Mouse (Mus musculus) naive thymus-derived CD4-positive, alpha-beta T cell, adult 2 months (primary cell): ENCODE measurements at regions not wholly inside any gene's neighbourhood (a gene's known extent, or its start where the extent isn't known, plus 50 kb on each side); places are given as distances from the start of the nearest gene placed in this dataset.
"Not testable (repeated sequence)": the region's sequence is repeated elsewhere in the genome, so short reads cannot be mapped to it uniquely, and the experiment has no call there.

Experiments
- DNase-seq: peaks from one replicate; pipeline ENCODE4 v3.0.0-alpha.2; 2011; ENCODE audit warnings: low read depth

DNA sequence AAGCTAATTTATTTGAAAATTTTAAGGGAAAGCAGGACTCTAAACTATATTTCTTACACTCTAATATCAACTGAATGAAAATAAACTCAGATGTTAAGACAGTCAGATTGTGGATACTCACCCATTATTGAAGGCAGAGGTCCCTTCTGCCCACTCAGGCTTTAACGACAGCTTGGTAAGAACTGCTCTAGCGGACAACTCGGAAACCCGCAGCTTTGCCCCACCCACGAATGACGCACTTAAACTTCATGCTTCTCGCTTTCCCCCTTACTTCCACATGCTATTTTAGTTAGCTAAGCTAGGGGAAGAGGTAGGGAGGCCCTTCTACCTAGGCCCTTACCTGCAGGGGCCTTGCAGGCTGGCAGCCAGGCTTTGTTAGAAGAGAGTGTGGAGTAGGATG lies 50.8 kb upstream of the Elmo1 start:
- no peak for DNase-seq

DNA sequence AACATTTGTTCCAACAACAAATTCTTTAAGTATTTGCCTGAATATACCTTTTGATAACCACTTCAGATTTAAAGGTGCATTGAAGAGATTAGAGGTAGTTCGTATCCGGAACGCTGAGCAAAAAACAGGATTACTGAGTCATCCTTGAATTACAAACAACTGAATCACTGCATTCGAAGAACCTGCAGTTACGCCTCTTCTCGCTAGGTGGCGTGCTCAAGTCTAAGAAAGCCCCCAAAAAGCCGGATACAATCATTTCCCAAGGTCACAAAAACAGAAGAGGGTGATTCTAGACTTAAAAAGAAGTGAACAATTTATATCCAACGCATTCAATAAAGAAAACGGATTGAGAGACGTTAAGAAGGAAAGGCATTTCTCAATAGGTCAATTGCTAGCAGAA lies 51.9 kb upstream of the Elmo1 start:
- DNase-seq: peak; percentile 72

DNA sequence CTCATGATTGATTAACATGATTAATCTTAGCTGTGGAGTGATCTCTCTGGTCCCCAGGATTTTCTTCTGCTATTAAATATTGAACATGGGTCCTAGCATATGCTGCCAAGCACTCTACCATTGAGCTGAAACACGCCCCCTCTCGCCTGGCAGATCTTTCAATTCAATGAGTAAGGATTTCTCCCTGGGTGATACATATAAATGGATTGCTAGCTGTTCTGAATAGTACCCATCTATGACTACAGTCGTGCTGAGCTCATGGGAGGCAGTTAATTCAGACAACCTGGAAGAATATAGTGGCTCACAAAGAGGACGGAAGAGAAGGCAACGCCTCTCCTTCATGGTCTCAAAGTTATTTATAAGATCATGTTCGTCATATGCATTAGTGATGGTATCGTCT lies 53.0 kb upstream of the Elmo1 start:
- DNase-seq: no peak

DNA sequence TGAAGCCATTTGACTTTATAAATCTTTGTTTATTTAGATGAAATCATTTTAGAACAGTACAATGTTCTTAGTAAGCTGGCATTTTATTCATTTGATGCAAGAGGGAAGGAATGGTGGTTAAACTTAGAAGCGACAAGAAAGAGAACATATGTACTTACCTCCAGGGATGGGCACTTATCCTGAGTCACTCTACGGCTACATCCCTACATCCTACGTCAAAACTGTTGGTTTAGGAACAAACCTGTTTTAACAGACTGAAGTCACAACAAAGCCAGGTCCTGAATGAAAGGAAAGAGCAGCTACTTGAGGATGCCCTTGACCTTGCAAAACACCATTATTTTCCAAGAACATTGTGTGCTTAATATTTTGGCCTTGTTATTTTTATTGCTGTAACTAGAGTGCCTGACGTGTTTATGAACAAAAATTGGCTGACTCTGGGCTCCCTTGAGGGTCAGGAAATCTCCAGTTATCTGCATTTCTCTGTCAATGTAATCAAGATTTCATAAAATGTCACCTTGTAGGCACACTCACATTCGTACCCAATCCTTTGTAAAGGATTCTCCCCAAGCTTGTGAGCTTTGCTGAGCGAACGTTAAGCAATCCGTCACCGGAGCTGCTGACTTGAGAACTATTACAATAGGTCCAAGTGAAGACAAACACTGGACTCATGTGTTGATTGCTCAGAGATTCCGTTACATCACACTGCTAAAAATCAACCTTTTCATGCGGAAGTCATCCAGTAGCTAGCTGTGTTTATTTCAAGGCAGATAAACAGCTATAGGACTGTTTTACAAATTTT lies 56.3 kb upstream of the Elmo1 start:
- DNase-seq: no peak

DNA sequence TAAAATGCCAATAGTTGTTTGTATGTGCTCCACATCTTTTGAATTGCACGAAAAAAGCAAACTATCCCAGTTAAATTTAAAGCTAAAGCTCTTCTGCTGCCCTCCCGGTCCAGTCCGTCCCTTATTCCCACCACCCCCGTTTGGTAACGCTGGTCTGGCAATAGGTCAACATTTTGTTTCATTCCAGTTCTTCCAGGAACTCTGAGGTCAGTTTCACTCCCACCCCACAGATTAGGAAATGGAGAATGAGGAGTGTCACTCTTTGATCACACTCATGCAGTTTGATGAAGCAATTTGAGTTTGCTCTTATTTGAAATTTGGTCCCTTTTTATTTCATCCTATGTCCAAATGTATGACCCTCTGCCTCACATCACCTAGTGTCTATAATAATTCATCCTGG lies 58.7 kb upstream of the Elmo1 start:
- DNase-seq: no peak

DNA sequence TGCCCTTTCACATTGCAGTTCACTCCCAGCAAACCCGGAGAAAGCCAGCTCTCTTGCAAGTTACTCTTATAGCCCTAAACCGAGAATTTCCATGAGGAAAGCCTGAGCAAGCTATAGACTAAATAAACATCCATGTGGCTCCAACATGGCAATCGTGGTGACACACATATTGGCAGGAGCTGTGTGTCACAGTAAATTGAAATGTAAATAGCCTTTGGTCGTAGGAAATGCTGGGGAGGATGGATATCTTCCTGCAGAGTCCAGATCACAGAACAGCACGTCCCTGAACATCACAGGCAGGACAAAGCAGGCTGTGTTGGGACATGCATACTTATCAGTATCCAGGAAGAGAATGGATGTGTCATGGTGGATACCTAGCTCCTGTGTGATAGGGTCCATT lies 59.3 kb upstream of the Elmo1 start:
- DNase-seq: no peak

DNA sequence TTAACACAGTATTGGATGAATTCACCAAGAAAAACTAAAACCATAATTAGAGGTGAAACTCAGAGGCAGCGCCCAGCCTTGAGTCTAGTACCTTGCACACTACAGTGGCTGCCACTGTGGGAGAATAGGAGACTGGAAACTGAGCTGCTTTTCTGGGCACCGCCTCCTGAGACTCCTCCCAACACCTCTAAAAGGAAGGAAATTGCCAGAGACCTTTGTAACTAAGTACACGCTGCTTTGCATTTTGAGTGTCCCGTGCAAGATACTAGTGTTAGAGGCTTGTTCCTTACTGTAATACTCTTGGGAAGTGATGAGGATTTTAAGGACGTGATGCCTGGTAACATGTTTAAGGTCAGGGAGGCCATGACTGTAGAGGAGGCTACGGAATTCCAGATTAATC lies 63.8 kb upstream of the Elmo1 start:
- no peak for DNase-seq

DNA sequence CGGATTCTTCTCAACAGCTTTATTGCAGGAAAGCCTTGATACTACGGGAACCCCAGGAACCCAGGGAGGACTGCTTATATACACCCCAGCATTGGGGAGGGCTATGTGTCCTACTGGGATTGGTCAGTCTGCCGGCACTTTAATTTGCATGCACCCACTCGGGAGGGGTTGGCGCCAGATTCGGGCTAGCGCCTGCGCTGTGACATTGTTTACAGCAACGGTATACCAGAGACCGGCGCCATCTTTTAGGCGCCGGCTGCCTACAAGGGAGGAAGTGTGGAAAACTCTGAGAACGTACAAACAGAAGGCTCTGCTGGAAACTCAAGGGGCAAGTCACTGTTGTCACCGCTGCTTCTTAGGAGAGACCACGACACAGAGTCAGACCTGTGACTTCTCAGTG lies 73.9 kb upstream of the Elmo1 start:
- DNase-seq: not testable (repeated sequence)

DNA sequence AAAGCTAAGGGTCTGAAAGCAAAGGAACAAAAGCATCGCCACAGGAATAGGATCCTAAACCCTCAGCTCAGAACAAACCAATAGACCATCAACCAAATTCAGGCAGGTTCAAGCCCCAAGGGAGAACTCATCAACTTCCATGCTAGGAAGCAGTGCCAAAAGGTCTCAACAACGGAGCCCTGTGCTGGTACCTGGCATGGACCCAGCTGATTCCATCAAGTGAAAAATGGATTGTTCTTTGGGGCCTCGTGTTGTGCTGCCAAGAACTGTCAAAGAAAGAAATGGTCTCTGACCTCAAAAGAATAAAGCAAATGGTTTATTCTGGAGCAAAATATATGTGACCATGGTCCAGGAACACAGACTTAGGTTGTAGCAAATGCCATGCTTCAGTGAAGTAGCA lies 77.8 kb upstream of the Elmo1 start:
- no peak for DNase-seq

DNA sequence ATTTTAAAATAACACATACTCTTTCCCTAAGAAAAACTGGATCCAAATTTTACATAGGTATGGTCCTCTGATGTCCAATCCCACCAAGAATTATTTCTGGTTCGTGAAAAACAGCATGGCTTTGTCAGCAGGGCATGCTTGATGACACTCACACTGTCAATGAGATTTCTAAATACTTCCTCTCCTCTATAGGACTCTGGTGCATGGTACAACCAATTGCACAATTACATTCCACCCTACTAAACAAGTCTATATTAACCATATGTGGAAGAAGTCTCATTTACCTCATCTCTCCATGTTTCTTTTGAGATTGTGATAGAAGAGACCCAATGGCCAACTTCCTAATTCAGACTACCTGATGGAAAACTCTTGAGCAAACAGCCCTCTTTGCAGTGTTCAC lies 81.2 kb upstream of the Elmo1 start:
- DNase-seq: no peak

DNA sequence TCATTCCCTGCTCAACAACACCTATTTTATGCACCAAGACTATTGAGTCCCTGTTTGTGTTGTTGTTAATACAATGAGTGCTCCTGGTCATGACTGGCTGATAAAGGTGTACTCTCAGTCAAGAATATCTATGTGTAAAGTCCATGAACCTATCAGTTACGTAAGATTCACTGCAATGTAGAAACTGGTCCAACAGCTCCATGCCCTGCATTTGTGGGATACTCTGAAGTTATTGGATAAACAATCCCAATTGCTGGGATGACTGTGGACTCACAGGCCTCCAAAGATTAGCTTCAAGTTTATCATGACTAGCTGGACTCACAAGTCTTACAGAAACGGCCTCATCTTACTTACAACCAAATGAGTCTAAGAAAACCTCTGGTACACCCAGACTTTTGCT lies 82.8 kb upstream of the Elmo1 start:
- no peak for DNase-seq

DNA sequence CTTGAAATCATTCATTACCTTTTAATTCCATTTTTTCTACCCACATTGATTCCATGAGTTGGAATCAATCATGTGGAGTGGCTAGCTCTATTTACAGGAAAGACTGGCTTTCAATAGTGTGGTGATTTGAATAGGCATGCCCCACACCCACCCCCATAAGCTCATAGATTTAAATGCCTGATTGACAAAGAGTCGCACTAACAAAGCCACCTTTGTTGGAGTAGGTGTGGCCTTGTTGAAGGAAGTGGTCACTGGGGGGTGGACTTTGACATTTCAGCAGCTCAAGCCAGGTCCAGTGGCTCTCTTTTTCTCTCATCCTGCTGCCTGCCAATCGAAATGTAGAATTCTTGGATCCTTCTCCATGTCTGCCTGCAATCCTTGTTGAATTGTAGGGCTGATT lies 92.8 kb upstream of the Elmo1 start:
- DNase-seq: no peak

DNA sequence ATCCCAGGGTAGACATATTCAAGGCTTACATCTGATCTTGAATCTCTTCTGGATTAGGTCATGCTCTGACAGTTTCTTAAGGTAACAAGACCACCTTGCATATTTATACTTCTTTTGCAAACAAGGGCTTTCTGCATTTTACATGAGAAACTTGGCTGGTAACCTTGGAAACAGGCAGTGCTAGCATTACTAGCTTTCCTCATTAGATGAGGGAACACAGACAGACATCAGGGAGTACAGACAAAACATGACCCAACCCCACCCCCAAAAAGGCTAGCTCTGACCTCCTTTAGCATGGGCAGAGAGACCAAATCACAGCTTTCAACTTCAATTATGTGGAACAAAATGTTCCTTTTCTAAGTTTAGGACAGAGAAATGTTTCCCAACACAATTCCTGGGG lies 114.8 kb upstream of the Elmo1 start:
- no peak for DNase-seq

DNA sequence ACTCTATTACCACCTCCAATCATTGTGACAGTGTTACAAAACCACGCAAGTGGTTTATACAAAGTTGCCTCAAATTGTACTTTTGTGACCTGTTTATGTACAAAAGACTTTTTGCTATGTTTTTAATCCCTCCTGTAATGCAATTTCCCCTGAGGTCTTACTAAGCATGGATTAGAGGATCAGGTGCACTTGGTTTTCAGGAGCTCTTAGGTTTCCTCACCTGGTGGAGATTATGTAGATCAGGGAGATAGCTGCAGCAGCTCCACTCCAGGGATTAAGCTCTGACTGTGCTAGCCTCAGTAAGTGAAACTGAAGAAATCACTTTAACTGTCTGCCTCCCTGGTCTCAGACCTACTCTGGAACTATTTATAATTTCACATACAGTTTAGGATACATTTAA lies 123.8 kb upstream of the Elmo1 start:
- no peak for DNase-seq

DNA sequence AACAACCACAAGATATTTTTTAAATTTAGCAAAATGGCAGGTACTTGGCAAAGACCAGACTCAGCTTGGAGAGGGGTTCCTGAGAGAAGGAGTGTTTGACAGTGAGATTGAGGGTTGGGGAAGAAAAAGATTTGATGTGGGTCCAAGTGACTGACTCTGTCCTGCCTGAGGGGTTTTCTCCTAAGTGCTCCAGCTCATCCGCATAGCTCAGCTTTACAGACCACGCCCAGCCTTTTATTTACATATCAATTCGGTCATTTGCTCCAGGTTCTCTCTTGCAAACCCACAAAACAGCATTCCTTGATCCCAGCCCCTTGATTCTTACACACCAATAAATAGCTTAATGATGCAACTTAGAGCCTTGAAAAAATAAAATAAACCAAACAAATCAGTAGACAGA lies 127.4 kb upstream of the Elmo1 start:
- DNase-seq: no peak

DNA sequence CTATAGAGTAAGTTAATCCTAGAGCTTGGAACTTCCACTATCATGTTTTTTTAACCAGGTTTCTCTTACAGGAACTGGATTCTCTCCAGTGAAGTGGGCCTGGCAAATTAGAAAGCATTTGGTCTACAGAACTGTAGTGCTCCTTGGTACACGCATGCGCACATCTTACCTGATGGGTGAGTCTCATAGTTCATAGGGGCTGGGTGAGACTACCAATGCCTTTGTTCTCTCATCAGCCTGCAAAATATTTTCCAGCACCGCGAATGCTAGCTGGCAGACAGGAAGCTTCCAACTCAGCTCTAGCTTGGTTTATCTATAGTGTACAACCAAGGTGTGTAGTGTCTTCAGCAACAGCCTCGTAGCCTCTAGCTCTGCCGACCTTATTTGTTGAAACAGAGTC lies 104.7 kb upstream of the Gpr141 start:
- DNase-seq: peak; percentile 71

DNA sequence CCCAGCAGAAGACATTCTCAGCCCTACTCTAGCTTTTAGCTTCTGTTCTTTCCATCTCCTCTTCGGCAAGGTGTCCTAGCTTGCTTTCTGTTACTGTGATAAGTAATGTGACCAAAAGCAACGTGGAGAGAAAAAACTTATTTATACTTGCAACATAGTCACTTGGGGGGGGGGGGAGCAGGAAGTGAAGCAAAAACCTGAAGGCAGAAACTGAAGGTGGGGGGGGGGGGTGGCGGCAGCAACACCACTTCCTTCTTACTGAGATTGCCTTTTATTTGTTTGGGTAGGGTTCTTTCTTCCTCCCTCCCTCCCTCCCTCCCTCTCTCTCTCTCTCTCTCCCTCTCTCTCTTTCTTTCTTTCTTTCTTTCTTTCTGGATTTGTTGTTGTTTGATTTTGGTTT lies 103.8 kb upstream of the Gpr141 start:
- peak; percentile 59 for DNase-seq

DNA sequence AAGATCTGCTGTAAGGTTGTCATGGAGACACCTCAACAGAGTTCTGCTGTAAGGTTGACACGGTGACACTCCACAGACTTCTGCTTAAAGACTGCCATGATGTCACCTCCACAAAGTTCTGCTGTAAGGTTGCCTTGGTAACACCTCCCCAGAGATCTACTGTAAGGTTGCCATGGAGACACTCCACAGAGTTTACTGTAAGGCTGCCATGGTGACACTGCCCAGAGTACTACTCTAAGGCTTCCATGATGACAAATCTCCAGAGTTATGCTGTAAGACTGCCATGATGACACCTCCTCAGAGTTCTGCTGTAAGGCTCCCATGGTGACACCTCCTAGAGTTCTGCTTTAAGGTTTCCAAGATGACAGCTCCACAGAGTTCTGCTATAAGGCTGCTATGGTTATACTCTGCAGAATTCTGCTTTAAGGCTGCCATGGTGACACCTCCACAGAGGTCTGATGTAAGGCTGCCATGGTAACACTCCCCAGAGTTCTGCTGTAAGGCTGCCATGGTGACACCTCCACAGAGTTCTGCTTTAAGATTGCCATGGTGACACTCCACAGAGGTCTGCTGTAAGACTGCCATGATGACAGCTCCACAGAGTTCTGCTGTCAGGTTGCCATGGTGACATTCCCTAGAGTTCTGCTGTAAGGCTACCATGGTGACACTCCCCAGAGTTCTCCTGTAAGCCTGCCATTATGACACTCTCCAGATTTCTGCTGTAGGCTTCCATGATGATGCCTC lies 97.2 kb upstream of the Gpr141 start:
- no peak for DNase-seq

DNA sequence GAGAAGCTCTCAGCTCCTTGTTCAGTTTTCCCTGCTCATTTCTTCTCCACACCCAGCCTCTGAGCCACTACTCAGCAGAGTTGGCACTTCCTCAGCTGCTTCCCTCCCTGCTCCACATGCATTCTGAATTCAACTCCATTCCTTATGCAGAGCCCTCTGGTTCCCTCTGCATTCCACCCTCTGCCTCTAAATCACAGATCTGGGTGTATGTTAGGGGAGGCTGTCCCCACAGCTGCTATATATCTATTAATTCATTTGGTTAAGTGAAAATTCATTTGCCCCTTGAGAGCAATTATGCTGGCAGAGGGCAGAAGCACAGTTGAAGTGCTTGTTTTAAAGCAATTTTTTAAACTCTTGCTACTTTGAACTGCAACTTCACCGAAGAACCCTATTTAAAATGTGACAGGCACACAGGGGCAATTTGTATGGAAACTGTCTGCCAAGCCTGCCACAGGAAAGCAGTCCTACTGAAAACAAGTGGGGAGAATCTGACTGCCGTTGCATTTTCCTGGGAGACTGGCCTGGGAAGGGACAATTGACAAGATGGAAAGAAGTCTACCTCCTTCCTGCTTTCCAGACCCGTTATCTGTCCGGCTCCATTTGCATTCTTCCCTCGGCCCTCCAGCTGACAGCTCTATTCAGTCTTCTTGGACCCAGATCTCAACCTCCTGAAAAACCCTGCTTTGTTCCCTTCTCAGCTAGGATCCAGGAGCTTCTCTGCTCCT lies 88.0 kb upstream of the Gpr141 start:
- DNase-seq: no peak

DNA sequence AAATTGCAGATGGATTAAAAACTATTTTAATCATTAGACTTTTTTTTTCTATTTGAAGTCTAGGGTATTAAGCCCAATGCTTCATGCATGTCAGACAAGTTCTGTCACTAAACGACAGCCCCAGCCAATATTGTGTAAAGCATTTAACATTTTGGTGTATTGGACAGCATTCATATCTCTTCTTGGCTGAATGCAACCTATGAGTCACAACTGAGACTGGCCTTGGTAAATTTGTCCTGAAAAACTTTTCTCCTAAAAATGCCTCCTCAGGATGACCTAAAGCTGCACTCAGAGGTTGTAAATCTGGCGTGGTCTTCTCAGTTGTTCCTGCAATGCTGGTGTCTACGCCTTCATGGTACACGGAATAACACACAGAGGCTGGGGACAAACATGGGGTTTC lies 78.7 kb upstream of the Gpr141 start:
- no peak for DNase-seq

DNA sequence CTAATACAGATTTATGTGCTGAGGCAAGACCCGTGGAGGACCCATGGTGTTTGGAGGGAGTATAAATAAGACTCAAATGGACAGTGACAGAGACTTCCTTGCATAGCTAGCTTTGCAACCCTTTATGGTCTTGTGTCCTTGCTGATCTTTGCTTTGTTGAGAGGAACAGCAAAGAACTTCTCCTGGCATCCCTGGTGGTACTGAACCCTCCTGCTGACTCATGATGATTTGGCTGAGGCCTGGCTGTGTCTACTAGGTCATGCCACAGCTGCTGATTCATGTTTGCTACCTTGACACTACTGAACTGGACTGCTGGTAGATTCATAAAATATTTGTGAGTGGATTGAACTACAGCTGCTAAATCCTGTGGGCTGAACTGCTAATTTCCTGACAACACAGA lies 73.1 kb upstream of the Gpr141 start:
- no peak for DNase-seq

DNA sequence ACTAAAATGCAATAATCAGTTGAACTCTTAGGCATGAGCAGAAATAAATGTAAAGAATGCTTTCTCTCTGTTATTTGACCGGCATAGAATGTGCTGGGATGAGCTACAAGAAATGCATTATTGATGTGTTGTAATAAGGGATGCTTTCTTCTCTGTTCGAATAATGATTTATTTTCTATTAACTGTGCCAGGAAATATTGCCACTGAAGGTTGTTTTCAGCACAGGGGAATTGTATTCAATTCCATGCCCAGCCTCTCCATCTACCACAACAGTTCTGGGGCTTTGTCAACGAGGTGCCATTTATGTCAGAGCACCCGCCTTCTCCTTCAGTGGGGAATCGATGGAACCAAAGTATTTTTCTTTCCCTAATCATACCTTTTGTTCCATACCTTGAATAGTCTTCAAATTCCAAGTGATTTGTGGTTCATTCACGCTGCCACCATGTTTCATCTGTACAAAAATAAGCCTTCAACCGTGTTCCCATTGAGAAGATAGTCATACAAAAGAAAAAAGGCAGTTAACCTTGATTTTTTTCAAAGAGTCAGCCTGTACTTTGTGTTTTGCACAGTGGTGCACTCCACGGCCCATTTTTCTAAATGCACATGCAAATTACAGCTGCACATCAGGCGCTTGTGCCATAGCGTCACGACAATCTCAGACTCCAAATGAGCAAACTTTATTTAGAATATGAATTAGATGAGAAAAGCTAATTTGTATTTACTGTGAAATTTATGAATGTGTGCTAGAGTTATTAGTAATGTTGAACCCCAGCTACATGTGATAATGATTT lies 65.1 kb upstream of the Gpr141 start:
- no peak for DNase-seq
